Mouse (Mus musculus): ENCODE measurements around the gene Slc41a1.

DNA sequence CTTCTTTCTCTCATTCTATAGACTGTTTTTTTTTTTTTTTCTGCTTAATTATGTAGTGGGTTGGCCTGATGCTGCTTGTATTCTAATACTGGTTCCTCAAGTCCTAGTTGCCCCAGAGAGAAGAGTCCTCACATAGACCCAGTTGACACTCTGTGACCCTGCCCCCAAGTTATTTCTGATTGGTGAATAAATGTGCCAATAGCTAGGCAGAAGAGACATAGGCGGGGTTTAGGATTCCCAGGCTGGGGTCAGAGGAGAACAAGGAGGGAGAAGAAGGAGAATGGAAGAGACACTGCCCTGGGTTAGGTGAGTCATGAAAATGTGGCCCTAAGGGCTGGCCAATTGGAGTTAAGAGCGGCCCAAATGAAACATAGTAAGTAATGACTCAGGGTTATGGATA, 52.5 kb downstream of the Slc41a1 start:
- no peak for TF ChIP-seq CTCF (IDR thresholded peaks at IDR 0.05; ENCODE audit: extremely low read depth, insufficient read depth, low read length)
- TF ChIP-seq POLR2A (IDR thresholded peaks at IDR 0.05; ENCODE audit: extremely low read depth, insufficient read depth, low read length) = no peak

Data from cortical plate, adult 2 months (tissue).